Mouse (Mus musculus) CD4-positive naive resting alpha-beta T cell, adult 76 days (primary cell): Measurements from ENCODE around the gene Erp44. TPM values are rescaled to one million over a fixed set of nuclear protein-coding genes. Genes with fewer than 3 reads are reported as not detected.

Experiments
- total RNA-seq: library from RNA; stranded (reverse); gene quantifications from one replicate; pipeline ENCODE4 v1.2.4, GENCODE M21; 2023

The Erp44 gene
- total RNA-seq, result 44.4 TPM

DNA sequence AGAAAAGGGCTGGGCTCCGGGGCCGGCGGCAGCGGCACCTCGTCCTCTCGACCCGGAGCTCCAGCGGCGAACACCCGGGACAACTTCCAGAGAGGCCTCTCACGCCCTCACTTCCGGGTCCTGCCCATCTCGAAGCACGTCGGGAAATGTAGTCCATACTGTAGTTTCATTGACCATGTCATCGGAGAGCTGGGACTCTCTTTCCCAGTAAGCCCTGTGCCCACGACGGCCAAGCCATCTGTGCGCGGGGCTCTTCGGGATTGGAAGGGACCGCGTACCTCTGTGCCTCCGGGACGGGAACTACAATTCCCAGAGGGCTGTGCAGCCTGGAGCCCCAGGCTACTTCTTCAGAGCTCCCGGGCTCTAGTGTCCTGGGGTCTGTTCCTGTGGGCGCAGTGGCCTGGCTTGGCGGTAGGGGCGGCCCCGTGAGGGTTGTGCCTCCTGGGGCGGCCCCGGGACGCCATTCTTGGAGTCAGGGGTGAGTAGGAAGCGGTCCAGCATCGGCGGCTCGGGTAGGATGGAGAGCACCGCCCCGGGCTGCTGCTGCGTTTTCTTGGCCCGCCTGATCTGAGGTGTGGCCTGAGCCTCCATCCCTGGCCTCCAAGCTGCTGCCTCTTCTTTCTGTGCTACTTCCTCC, at the start of gene Erp44, which contains the start of gene Invs:
Gene Erp44, minus strand, starts transcription at position 61 of the 637 bp plus-strand sequence.
Gene Invs, plus strand, starts transcription at position 263 of the 637 bp plus-strand sequence.

Other genes starting within 250 kb of the Erp44 start
- gene Nr4a3, start 234.4 kb downstream of the Erp44 start, total RNA-seq, result 144 TPM
- 20.8 TPM for gene Stx17, start 154.6 kb downstream of the Erp44 start, total RNA-seq
- 11.2 TPM for gene Invs, start 202 bp upstream of the Erp44 start, total RNA-seq
- 87.4 TPM for gene Tex10, start 193.9 kb upstream of the Erp44 start, total RNA-seq